Mouse (Mus musculus): ENCODE measurements around the gene Tpst1. TPM values are rescaled to one million over a fixed set of nuclear protein-coding genes. Genes with fewer than 3 reads are reported as not detected.

Tpst1 gene
- polyA plus RNA-seq, 1 experiment: 33.0 TPM

GRCm38 (mm10) chr5:130171956-130172601 lies 99.0 kb downstream of the Tpst1 start:
- Histone ChIP-seq H3K4me3 (ENCODE audit: insufficient read depth, low read length) (peak overlapping the region; percentile 88), H3K4me1 (ENCODE audit: control insufficient read depth, insufficient read depth, low read length) (peaks cover 6% of the 10 kb centered on the region), H3K27ac (ENCODE audit: insufficient read depth, low read length) (0 out of 2 replicates have a peak overlapping the region, but pooled peaks have one; percentile 38)
- TF ChIP-seq POLR2A (IDR thresholded peaks at IDR 0.05; ENCODE audit: extremely low read depth, insufficient read depth, low read length): no peak
- no peak for TF ChIP-seq CTCF (IDR thresholded peaks at IDR 0.05; ENCODE audit: extremely low read depth, insufficient read depth, low read length)

GRCm38 (mm10) chr5:130173012-130173411 lies 99.9 kb downstream of the Tpst1 start:
- Histone ChIP-seq H3K4me1 (ENCODE audit: control insufficient read depth, insufficient read depth, low read length) (peaks cover 6% of the 10 kb centered on the region), H3K27ac (ENCODE audit: insufficient read depth, low read length) (no peak overlapping the region), H3K4me3 (ENCODE audit: insufficient read depth, low read length) (peak overlapping the region; percentile 88; the same call in 1 of the 2 replicates)
- no peak for TF ChIP-seq CTCF (IDR thresholded peaks at IDR 0.05; ENCODE audit: extremely low read depth, insufficient read depth, low read length)
- no peak for TF ChIP-seq POLR2A (IDR thresholded peaks at IDR 0.05; ENCODE audit: extremely low read depth, insufficient read depth, low read length)

GRCm38 (mm10) chr5:130177871-130178270 lies 104.7 kb downstream of the Tpst1 start:
- no peak for TF ChIP-seq POLR2A (IDR thresholded peaks at IDR 0.05; ENCODE audit: extremely low read depth, insufficient read depth, low read length)
- no peak for TF ChIP-seq CTCF (IDR thresholded peaks at IDR 0.05; ENCODE audit: extremely low read depth, insufficient read depth, low read length)
- no peak overlapping the region for H3K27ac ChIP-seq (ENCODE audit: insufficient read depth, low read length)
- H3K4me3 ChIP-seq (ENCODE audit: insufficient read depth, low read length): no peak overlapping the region
- H3K4me1 ChIP-seq (ENCODE audit: control insufficient read depth, insufficient read depth, low read length): peaks cover 6% of the 10 kb centered on the region

DNA sequence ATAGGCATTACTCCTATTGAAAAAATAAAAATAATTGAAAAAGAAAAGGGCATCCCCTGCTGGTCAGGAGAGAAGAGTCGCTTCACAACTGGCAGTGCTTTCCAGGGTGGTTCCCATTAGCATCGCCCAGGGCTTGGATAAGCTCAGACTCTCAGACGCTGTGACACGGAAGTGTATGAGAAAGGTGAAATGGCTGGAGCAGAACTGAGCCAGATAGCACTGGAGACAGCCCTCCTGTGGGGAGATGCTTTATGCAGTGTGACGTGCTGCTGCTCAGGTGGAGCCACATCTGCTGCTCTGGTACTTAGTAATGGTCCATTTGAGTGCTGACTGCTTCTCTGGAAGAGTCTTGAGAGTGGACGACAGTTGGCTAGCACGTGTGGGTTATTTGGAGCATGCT lies 107.2 kb downstream of the Tpst1 start:
- Histone ChIP-seq H3K27ac (ENCODE audit: insufficient read depth, low read length) (no peak overlapping the region), H3K4me3 (ENCODE audit: insufficient read depth, low read length) (no peak overlapping the region), H3K4me1 (ENCODE audit: control insufficient read depth, insufficient read depth, low read length) (peaks cover 1% of the 10 kb centered on the region; the same call in 1 of the 2 replicates)
- TF ChIP-seq POLR2A (IDR thresholded peaks at IDR 0.05; ENCODE audit: extremely low read depth, insufficient read depth, low read length) (no peak), CTCF (IDR thresholded peaks at IDR 0.05; ENCODE audit: extremely low read depth, insufficient read depth, low read length) (no peak)

DNA sequence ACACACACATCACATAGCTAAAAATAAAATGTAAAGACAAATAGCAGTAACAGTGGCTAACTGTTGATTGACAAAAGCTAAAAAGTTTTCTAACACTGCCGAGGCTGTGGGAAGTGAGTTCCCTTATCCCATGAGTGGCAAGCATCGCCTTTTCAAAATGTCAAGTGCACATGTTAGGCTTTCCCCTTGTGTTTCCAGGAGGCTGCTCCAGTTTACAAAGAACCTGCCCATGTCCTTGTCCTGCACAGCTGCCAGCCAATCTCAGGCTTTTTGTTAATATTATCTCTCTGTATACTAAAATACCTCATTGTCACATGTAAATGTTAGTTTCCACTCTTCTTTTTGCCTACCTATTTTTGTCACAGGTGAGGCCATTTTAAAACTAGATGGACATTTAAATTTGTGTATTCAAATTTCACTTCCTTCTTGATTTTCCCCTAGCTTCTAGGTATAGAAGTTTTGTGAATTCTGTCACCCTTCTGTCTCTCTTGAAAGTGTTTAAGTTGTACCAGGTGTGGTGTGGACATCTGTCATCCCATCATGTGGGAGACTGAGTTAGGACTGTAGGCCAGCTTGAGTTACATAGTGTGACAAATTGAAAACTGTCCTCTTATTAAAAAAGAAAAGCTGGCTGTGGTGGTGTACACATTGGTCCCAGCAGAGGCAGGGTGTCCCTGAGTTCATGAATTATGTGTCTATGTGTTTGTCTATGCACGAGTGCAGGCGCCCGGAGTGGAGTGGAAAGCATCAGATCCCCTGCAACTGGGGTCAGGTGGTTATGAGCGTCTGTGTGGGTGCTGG lies 108.8 kb downstream of the Tpst1 start:
- Histone ChIP-seq H3K4me1 (ENCODE audit: control insufficient read depth, insufficient read depth, low read length) (peaks cover 1% of the 10 kb centered on the region; the same call in 1 of the 2 replicates), H3K4me3 (ENCODE audit: insufficient read depth, low read length) (no peak overlapping the region)
- no peak for TF ChIP-seq POLR2A (IDR thresholded peaks at IDR 0.05; ENCODE audit: extremely low read depth, insufficient read depth, low read length)
- TF ChIP-seq CTCF (IDR thresholded peaks at IDR 0.05; ENCODE audit: extremely low read depth, insufficient read depth, low read length): no peak

DNA sequence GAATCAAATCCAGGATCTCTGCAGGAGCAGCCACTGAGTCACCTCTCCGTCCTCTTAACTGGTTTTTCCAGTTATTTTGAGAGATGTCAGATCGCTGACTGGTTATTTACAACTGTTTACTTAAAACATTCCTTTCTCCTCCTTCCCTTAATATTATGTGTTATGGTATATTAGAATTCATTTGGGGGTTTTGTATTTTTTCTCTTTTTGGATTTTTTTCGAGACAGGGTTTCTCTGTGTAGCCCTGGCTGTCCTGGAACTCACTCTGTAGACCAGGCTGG lies 109.4 kb downstream of the Tpst1 start:
- TF ChIP-seq POLR2A (IDR thresholded peaks at IDR 0.05; ENCODE audit: extremely low read depth, insufficient read depth, low read length): no peak
- no peak for TF ChIP-seq CTCF (IDR thresholded peaks at IDR 0.05; ENCODE audit: extremely low read depth, insufficient read depth, low read length)
- no peak overlapping the region for H3K4me3 ChIP-seq (ENCODE audit: insufficient read depth, low read length)
- H3K4me1 ChIP-seq (ENCODE audit: control insufficient read depth, insufficient read depth, low read length): peaks cover 1% of the 10 kb centered on the region; the same call in 1 of the 2 replicates
- H3K27ac ChIP-seq (ENCODE audit: insufficient read depth, low read length): no peak overlapping the region

More for the DNA sequence above, 108.8 kb downstream of the Tpst1 start:
- no peak overlapping the region for H3K27ac ChIP-seq (ENCODE audit: insufficient read depth, low read length)

- Histone ChIP-seq H3K4me1 (ENCODE audit: control insufficient read depth, insufficient read depth, low read length) (peaks cover 1% of the 10 kb centered on the region; the same call in 1 of the 2 replicates), H3K4me3 (ENCODE audit: insufficient read depth, low read length) (no peak overlapping the region), H3K27ac (ENCODE audit: insufficient read depth, low read length) (no peak overlapping the region)
- TF ChIP-seq CTCF (IDR thresholded peaks at IDR 0.05; ENCODE audit: extremely low read depth, insufficient read depth, low read length) (no peak), POLR2A (IDR thresholded peaks at IDR 0.05; ENCODE audit: extremely low read depth, insufficient read depth, low read length) (no peak)
Observed at GRCm38 (mm10) chr5:130184193-130184856, 111.2 kb downstream of the Tpst1 start.

DNA sequence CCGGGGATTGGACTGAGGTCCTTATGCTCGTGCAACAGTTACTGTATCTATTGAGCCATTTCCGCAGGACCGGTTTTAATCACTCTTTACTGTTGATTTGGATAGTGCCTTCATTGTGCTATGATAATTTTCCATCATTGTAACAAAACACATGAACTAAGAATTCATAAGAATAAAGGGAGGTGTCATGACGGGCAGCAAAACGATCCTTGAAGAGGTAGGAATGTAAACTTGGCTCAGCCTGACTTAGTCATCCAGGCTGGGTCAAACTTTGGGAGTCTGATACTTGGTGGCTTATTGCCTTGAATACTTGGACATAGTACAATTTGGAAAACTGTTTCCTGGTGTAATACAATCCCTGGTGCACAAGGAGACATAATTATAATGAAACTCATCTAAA lies 112.2 kb downstream of the Tpst1 start:
- TF ChIP-seq CTCF (IDR thresholded peaks at IDR 0.05; ENCODE audit: extremely low read depth, insufficient read depth, low read length) (no peak), POLR2A (IDR thresholded peaks at IDR 0.05; ENCODE audit: extremely low read depth, insufficient read depth, low read length) (no peak)
- no peak overlapping the region for H3K4me3 ChIP-seq (ENCODE audit: insufficient read depth, low read length)

More for the DNA sequence above, 112.2 kb downstream of the Tpst1 start:
- H3K4me1 ChIP-seq (ENCODE audit: control insufficient read depth, insufficient read depth, low read length): peaks cover 1% of the 10 kb centered on the region; the same call in 1 of the 2 replicates
- H3K27ac ChIP-seq (ENCODE audit: insufficient read depth, low read length): no peak overlapping the region

Other genes with a start within 250 kb of the Tpst1 start
- gene Sumf2, start 226.3 kb upstream of the Tpst1 start, polyA plus RNA-seq (2012; rRNA removed): 16.8 and 19.2 TPM in 2 replicates
- gene Chchd2, start 185.9 kb upstream of the Tpst1 start, polyA plus RNA-seq (2012; rRNA removed): 719 and 800 TPM in 2 replicates
- 5.6 and 6.8 TPM in 2 replicates for gene Zbed5, start 177.6 kb upstream of the Tpst1 start, polyA plus RNA-seq (2012; rRNA removed)
- 38.1 and 39.9 TPM in 2 replicates for gene Phkg1, start 174.8 kb upstream of the Tpst1 start, polyA plus RNA-seq (2012; rRNA removed)
- gene Nupr1l, start 164.8 kb upstream of the Tpst1 start, polyA plus RNA-seq (2012; rRNA removed): 4.2 and 5.1 TPM in 2 replicates
- gene Vkorc1l1, start 131.4 kb upstream of the Tpst1 start, polyA plus RNA-seq (2012; rRNA removed): 39.4 and 39.5 TPM in 2 replicates
- gene Gusb, start 70.3 kb upstream of the Tpst1 start, polyA plus RNA-seq (2012; rRNA removed): 20.2 and 20.9 TPM in 2 replicates
- 33.0 and 33.2 TPM in 2 replicates for gene Asl, start 44.1 kb upstream of the Tpst1 start, polyA plus RNA-seq (2012; rRNA removed)
- gene Crcp, start 44.0 kb upstream of the Tpst1 start, polyA plus RNA-seq (2012; rRNA removed): 41.3 and 44.5 TPM in 2 replicates
- gene Kctd7, start 71.5 kb downstream of the Tpst1 start, polyA plus RNA-seq (2012; rRNA removed): 8.0 and 8.7 TPM in 2 replicates
- gene Rabgef1, start 98.5 kb downstream of the Tpst1 start, polyA plus RNA-seq (2012; rRNA removed): 38.5 and 43.6 TPM in 2 replicates
- 31.4 and 32.0 TPM in 2 replicates for gene Tmem248, start 143.8 kb downstream of the Tpst1 start, polyA plus RNA-seq (2012; rRNA removed)
- 94.9 and 101 TPM in 2 replicates for gene Sbds, start 182.2 kb downstream of the Tpst1 start, polyA plus RNA-seq (2012; rRNA removed)
- 14.5 and 14.6 TPM in 2 replicates for gene Tyw1, start 182.3 kb downstream of the Tpst1 start, polyA plus RNA-seq (2012; rRNA removed)

Data from cortical plate, adult 2 months (tissue).